Mouse (Mus musculus): ENCODE measurements around the gene Fanci. TPM values are rescaled to one million over a fixed set of nuclear protein-coding genes. Genes with fewer than 3 reads are reported as not detected.

The Fanci gene
- polyA plus RNA-seq, 2 experiments from 2014 or later: 4.4 to 7.9 TPM

DNA sequence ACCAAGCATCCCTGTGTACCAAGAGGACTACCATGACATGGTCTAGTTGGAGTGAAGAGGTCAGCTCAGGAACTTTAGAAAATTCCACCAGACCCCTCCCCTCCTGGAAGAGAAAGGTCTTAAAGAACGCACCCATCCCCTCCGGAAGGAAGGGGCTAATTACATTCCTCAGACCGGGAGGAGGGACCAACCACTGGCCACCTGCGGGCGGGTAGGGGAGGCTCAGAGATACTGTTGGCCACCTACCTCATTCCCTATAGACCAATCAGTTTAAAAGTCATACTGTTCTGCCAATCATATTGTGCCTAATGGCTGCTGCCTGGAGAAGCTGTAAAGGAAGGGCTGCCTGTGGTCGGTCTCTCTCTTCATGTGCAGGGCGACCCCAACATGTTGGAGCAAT is 3.7 kb upstream of the Fanci start:
- no peak for ATAC-seq

DNA sequence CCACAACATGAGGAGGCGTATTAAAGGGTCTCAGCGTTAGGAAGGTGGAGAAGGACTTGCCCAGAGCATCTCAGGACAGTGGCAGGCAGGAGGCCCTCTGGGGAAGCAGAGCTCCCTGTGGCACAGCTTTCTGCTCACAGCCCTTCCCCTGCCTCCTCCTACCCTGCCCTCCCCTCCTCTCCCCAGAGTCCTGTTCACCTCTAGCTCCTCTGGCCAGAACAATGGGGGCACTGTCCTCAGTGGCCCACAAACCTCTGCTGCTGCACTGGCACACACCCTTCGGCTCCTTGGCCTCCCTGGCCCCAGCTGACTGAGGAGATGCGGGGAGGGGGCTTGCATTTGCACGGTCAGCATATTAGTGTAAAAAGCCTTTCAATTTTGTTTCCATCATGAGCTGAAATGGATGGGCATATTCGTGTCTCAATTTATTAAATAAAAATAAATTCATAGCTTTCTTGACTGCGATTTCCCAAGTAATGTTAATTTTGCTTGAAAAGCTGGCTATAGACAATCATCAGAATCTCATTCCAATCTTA is 3.0 kb upstream of the Fanci start:
- no peak for ATAC-seq

DNA sequence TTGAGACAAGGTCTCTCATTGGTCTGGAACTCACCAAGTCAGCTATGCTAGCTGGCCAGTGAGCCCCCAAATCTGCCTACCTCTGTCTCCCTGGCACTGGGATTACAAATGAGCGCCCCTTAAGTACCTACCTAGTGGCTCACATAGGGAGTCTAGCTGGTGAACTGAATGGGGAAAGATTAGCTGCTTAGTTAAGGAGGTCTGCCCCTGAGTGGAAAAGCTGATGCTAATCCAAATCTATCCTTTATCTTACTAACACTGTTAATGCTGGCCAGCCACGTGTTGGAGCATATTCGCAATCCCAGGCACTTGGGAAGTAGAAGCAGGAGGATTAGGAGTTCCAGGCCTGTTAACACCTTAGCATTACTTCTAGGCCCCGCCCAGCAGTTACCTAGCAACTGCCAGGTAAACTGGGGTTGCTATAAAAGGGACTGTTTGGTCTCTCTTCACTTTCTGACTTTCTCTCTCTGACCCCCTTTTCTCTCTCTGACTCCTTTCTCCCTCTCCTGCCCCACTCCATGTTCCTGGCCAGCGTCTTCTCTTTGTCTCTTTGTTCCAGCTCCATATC is 1.5 kb upstream of the Fanci start:
- ATAC-seq: no peak

DNA sequence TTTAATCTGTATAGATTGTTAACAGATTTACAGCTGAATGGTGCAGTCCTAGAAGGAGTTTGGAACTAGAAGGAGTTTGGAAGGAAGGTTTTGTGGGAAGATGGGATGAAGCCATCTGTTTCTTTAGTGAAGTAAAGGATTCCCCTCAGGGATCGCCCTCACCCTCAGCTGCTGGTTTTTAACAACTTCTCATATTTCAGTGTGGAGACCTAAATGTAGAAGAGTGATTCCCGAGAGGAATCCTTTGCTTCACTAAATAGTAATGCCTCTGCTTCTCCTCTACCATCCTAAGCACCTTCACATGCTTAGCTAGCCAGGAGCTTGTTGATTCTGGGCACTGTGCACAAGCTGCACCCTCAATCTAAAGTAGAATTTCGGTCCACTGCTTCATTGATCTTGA is 258 bp upstream of the Fanci start:
- no peak for ATAC-seq

DNA sequence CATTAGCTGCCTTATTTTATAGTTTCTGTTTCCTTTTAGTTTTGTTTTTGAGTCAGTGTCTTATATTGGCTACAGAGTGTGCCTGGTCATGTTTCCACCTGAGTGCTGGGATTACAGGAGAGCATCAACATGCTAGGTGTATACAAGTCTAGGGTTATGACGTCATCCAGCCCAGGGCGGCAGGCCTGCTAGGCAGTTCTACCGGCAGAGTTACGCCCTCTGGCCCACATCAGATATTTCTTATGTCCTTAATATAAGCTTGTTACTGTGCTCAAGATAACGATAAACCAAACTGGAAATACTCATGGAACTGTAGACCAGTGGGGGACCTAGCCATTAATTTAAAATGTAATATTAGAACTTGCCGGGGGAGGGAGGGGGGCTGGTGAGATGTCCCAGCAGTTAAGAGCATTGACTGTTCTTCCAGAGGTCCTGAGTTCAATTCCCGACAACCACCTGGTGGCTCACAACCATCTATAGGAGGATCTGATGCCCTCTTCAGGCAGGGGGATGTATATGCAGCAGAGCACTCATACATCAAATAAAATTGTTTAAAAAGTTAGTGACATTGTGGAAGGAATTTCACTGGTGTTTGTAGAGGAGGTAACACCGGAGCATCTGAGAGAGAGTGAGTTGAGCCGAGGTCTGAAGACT is 1.3 kb downstream of the Fanci start:
- peak; percentile 63 for ATAC-seq

DNA sequence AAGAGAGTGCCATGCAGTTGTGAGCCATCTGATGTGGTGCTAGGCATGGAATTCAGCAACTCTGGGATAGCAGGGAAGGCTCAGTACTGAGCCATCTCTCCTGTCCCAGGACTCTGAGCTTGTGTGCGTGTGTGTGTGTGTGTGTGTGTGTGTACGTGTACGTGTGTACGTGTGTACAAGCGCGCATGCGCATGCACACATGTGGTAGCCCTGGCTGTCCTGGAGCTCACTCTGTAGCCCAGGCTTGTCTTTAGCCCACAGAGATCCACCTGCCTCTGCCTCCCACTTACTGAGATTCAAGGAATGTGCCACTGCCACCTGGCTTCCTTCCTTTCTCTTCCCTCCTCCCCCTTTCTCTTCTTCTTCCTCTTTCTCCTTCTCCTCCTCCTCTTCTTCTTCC is 2.2 kb downstream of the Fanci start:
- ATAC-seq: no peak

DNA sequence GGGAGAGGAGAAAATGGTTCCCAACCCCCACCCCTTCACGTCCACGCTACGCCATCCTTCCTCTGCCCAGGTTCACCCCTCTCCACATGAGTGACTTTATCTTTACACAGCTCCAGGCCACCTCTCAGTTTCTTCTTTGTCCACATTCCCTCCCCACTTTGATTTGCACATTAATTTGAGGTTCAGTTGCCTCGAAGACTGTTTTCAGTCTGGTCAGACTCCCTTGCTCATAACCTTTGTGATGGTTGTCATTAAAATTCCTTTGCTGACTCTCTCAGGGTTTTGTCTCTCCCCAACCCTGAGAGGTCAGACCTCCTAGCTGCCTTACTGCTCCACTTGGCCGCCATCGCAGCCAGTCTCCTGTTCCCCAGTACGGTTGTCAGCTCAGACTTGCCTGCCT is 2.9 kb downstream of the Fanci start:
- no peak for ATAC-seq

DNA sequence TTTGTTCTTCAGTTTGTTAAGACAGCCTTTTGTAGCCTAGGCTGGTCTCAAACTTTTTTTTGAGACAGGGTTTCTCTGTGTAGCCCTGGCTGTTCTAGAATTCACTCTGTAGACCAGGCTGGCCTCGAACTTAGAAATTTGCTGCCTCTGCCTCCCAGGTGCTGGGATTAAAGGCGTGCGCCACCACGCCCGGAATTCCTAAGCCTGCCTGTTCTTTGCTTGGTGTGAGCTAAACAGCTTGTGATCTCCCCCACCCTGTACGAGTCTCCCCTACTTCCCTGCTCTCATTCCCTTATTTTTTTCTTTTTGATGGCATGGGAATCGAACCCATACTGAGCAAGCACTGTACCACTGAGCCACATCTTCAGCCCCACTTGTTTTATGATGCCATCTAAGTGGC is 3.5 kb downstream of the Fanci start:
- ATAC-seq: no peak

DNA sequence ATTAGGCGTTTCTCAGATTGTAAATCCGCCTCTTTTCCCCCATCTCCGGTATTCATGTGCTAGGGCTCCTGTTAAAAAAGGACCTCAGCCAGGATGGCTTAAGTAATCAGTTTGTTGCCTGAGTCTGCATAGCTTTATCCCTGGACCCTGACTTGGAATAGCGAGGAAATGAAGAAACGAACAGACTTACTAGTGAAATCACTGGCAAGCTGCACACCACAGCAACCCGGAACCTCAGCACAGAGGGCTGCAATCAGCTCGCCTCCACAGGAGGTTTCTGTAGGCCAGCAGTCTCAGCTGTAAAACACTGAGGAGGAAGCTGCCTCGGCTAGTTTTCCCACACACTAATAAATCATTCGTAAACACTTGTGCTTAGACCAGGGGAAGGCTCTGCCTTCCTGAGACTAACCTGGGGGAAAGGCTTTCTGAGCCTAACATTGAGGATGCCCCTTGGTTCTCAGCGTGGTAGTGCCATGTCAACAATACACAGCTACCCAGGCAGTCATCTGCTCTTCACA is 5.8 kb downstream of the Fanci start:
- ATAC-seq: no peak

DNA sequence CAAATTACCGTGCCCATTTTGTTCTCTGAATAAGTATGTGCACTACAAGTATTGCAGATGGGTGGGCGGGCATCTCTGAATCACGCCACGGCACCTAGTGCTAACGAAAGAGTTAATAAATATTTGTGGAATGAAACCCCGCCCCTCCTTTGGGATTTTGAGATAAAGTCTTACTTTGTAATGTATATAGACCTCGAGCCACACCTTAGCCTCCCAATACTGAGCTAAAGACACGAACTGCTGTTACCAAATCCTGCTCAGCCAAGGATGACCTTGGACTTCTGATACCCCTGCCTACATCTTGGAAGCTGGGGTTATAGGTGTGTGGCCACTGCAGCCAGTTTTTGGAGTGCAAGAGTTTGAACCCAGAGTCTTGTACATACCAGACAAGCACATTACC is 6.7 kb downstream of the Fanci start:
- ATAC-seq: no peak

DNA sequence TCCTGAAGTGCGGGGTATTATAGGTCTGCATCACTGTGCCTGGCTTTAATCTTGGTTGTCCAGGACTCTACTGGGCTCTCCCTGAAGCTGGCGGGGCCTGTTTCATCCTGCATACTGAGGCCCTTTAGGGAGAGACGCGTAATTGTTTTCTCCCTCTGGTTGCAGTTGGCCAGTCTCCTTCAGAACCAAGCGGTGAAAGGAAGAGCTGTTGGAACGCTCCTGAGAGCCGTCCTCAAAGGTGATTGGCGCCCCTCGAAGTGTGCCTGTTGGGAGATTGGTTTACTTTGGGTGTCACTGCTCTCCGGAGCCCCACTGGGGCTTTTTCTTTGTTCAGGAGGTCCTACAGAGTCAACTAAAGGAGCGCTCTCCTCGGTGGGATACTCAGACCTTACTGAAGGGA is 7.2 kb downstream of the Fanci start:
- no peak for ATAC-seq

DNA sequence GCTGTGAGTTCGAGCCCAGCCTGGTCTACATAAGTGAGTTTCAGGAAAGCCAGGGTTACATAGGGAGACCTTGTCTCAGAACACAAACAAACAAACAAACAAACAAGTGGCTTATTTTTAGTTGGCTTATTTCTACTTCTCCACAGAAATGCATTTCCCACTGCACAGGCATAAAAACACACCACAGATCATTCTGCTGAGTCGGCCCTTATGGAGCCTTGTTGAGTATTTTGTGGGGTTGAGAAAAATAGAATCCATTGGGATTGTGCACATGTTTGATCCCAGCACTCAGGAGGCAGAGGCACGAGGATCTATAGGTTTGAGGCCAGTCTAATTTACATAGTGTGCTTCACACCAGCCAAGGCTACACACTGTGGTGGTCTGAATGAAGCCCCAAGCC is 8.6 kb downstream of the Fanci start:
- ATAC-seq: no peak

DNA sequence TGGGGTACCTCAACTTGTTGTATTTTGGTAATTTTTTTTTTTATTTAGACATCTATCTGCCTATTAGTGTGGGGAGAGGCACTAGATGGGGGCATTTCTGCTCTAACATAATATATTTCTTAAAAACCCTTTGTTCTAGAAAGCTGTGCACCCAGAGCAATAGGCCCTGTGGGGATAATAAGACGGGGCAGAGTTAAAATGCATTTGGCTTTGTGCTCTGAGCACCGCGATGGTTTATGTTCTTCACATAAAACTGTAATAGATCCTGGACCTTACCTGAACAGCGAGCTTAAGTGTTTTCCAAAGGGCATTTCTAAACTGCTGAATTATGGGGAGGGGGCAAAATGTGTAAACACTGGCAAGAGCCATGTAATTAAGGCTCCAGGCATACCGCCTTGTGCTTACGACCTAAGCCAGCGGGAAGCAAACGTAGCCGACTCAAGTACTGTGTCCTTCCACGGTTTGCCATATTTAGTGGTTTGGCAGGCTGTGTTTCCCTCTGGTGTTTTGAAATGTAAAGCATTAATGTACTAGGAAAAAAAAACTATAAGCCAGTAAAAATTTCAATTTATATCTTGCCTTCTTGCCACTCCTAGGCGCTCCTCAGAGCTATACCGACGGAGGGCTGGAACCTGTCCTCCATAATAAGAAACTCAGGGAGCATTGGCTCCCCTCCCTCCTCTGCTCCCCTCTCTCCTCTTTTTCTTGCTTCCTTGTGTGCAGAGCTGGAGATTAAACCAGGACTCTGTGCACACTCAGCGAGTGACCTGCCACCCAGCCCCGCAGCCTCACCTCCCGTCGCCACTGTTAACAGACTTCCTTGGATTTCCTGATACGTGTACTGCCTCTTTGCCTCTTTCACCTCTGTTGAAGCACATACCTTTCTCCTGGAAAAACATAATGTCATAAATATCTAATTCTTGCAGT is 23.0 kb downstream of the Fanci start:
- no peak for ATAC-seq

DNA sequence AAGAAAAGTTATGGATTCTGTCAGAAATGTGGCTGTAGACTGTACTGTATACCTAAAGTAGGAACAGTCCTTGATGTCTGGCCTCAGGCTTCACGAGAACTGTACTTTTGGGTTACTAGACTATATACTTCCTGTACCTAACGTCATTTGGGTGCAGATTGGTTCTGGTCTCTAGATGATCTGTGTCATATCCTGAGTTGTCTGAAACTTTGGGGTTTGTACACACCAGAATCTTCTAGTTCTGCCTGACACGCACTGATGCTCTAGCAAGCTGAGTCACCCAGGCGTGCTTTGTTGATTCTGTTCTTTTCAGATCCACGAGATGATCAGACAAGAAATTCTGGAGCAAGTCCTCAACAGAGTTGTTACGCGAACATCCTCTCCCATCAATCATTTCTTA is 28.2 kb downstream of the Fanci start:
- peak; percentile 92 for ATAC-seq

DNA sequence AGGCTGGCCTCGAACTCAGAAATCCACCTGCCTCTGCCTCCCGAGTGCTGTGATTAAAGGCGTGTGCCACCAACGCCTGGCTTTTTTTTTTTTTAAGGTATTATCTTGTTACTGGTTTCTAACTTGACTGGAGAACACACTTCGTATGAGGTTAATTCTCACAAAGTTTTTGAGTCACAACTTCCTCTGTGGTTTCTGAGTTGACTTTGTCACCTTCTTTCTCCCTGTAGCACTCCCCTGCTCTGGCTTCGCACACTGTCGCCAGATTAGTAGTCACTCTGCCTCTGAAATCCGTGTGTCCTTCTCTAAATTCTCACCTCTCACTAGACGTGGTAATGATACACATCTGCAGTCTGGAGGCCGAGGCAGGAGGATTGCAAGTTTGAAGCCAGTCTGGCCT is 31.1 kb downstream of the Fanci start:
- peak; percentile 35 for ATAC-seq

DNA sequence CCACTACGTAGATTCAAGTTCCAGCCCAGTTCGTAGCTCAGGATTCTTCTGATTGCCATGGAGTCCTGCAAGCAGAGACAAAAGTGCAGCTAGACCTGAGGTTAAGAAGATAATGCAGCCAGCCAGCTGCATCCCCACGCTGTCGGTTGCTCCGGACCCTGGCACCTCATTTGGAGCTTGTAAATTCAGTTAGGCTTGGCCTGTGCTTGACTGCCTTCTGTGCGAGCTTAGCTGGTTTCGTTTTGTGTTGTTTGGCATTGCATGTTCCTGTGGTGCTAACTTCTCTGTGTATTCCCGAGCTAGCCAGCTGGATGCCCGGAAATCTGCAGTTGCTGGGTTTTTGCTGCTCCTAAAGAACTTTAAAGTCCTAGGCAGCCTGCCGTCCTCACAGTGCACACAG is 34.1 kb downstream of the Fanci start:
- no peak for ATAC-seq

DNA sequence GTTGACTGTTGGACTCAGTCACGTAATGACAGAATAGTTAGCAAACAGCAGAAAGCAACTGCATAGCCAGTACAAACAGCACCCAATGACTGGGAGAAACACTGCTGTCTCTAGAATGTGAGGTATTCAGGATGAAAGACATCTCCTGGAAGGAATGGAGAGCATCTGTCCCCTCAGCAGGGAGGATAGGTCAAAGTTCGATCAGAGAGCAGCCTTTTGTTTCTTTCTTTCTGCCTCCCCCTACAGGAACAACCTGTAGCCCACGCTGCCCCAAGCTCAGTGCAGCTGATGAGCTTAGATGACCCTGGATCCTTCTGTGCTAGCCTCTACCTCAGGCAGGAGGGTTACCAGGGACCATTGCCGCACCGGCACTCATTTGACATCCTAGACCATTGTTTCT is 36.5 kb downstream of the Fanci start:
- ATAC-seq: no peak

DNA sequence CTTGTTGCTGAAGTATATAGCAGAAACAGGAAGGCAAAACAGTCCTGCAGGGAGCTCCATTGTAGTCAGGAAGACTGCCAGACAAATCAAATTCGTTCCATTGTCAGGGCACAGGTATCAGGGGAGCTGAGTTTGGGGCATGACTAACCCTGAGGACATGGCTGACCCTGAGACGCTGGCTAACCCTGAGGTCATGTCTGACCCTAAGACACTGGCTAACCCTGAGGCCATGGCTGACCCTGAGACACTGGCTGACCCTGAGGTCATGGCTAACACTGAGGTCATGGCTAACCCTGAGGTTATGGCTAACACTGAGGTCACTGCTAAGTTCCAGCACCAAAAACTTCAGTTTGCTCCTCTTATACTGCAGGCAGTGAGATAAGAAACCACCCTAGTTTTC is 48.3 kb downstream of the Fanci start:
- no peak for ATAC-seq

DNA sequence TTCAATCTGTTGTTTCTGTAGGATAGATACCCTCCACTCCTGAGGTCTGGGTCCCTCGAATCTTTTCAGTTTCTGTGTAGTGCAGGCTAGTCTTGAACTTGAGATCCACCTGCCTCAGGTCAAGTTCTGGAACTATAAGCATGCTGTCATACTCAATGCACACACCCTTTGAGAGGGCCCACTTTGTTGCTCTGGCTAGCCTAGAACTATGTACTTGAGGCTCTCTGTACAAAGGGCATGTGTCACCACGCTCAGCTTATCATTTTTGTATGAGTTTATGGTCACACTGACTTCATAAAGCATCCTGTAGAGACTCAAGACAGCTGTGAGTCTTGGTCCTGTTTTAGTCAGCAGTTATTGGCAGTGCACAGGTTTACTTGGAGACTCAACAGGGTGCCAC is 55.3 kb downstream of the Fanci start:
- ATAC-seq: no peak

DNA sequence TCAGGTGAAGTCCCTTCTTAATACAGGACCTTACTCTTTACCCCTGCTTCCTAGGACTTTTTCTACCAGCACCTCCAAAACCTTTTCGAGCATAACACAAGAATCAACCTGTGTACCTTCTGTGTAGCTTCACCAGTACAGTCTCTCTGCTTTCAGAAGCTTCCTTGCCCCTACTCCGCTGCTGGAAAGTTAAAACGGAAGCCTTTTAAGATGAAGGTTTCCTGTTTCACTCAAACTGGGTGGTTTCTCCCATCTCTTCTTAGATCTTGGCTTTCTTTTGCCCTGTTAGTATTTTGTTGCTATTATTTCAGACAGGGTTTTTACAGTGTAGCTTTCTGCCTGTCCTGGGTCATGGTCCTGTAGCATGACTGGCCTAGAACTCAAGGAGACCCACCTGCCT is 55.8 kb downstream of the Fanci start:
- ATAC-seq: peak; percentile 51

DNA sequence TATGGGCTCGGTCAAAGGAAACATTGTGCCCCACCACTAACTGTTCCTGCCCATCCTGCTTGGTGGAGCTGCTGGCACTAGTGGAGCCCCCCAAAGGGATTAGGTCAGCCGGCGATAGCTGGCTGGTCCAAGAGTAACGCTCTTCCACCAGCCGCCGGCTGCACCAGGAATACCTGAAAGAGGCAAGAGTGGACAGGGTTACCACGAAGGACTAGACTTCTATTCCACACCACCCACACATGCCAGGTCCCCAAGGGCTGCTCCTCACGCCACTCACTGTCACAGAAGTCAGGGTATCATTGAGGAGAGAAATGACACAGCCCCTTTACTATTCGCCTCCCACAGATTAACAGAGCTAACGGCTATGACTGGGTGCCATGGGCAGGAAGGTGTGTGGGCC is 70.0 kb downstream of the Fanci start:
- ATAC-seq: no peak

DNA sequence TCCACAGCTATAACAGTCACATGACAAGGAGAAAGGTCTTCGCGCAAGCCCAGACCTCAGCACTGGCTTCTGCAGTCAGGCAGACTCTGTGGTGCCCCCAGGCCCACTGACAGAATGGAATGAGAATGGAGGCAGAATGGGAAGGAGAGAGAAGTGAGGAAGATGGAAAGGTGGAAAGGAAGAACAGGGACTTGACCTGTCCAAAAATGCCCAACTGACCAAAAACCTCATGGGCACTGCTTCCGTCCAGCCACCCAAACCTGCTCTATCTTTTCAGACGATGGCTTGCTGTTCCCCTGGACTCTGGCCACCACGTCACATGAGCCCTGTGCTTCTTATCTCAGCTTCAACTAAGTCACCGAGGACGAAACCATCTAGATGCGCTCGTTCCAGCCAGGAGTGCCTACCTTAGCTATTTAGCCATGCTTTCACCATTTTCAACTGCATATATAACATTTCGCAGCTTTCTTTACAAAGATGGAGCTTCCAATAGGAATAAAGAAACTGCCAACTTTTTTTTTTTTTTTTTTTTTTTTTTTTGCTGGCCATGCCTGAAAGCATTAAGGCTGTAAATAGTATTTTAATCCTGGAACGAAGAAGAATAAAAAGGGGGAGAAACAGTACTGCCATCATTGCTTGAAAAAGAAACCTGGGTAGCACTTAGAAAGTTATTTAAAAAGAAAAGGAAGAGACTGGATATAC is 71.8 kb downstream of the Fanci start:
- no peak for ATAC-seq

All from CD4-positive, CD25-positive, alpha-beta regulatory T cell, adult 4 months (primary cell).